Mouse (Mus musculus): ENCODE results near the gene Dstyk. TPM values are rescaled to one million over a fixed set of nuclear protein-coding genes. Genes with fewer than 3 reads are reported as not detected.

Gene Dstyk
- total and polyA plus RNA-seq, 3 experiments, result 0.12 to 0.59 (median 0.21) TPM

DNA sequence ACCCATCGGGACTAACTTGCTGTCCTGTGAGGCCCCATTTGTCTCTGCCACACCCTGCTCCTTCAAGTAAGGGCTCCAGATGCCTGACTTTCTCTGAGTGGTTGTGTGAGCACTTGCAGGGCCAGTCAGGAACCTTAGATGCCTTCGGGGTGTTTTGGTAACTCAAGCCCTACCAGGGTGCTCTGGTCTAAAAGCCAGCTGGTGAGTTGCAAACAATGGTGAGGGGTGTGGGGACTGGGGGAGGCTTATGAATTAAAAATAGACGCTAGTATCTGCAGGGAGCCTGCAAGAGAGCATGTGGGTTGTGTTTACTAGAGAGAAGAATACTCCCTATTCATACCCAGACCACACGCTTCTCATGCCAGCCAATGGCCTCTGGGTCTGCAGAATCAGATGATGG lies 42.1 kb upstream of the Dstyk start:
- Histone ChIP-seq H3K4me2 (ENCODE audit: insufficient read depth, low read depth, poor library complexity, severe bottlenecking) (no peak overlapping the region), H3K36me3 (replicated peaks in 1 of 2; ENCODE audit: control insufficient read depth in 1 of 2, insufficient read depth in 1 of 2, low read length in 1 of 2) (no peaks in the 10 kb centered on the region), H3K4me3 (replicated peaks in 1 of 3; ENCODE audit: low read depth in 2 of 3, low read length in 2 of 3, poor library complexity in 1 of 3) (no peak overlapping the region), H3K79me2 (replicated peaks; ENCODE audit: control insufficient read depth, extremely low read depth, insufficient read depth, poor library complexity, severe bottlenecking) (no peaks in the 10 kb centered on the region), H3K9me3 (replicated peaks; ENCODE audit: low read length) (no peaks in the 10 kb centered on the region), H3K9ac (ENCODE audit: insufficient read depth, low read depth) (no peak overlapping the region), H3K27ac (ENCODE audit: insufficient read depth, low read depth) (no peak overlapping the region), H3K4me1 (ENCODE audit: control insufficient read depth in 1 of 2, insufficient read depth in 2 of 2) (peaks cover 3 to 20% of the 10 kb centered on the region in 2 experiments; a peak in 3 of 4 replicates), H3K27me3 (replicated peaks) (peaks cover 42% of the 10 kb centered on the region)
- dilution Hi-C loops (cut with MboI; ENCODE audit: extremely low pct_ligation_motif_present, extremely low pct_unique_long_range_greater_than_20kb, low sequenced_read_pairs), result no loop called here
- in situ Hi-C loops (cut with MboI; ENCODE audit: low pct_ligation_motif_present, low pct_unique_long_range_greater_than_20kb, low sequenced_read_pairs), result no loop called here
- DNase-seq (ENCODE audit: extremely low read depth), result no peak
- TF ChIP-seq SIN3A (IDR thresholded peaks at IDR 0.05; ENCODE audit: low read length) (no peak), GABPA (IDR thresholded peaks at IDR 0.05; ENCODE audit: insufficient replicate concordance, low read depth, low read length) (no peak)

DNA sequence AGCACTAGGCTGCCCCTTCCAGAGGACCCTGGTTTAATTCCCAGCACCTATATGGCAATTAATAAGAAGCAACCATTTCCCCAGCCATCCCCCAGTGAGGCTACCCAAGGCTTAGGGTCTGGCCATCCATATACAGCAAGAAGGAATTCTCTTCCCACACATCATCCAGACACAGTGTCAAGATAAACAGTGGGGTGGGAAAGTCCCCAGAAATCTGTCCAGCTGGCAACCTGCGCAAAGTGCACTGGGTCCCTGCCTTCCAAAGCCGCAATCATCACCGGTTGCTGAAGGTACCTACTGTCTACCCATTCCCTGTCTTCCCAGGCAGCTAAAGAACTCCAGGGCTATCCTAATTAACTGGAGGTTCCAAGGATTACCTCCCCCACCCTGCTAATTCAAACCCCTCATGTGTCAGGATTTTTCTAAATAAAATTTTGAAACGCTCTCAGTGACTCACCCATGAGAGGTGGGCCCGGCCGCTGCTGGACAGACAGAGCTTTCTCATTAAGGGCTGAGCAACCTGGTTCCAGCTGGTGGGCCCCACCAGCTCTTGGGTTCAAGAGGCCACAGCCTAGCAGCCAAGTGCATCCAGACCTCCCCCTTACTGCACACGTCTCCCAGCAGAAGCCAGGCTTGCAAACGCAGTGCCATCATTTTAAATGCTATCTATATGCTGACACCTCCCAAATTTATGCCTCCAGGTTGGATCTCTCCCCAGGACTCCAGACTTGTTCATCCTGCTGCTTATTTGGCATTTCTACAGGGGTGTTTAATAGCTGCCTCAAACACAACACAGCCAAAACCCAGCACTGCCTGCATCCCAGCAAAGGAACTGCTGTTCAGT lies 40.9 kb upstream of the Dstyk start:
- H3K9ac ChIP-seq (ENCODE audit: insufficient read depth, low read depth), result no peak overlapping the region
- dilution Hi-C loops (cut with MboI; ENCODE audit: extremely low pct_ligation_motif_present, extremely low pct_unique_long_range_greater_than_20kb, low sequenced_read_pairs), result no loop called here
- in situ Hi-C loops (cut with MboI; ENCODE audit: low pct_ligation_motif_present, low pct_unique_long_range_greater_than_20kb, low sequenced_read_pairs), result no loop called here
- no peaks in the 10 kb centered on the region for H3K9me3 ChIP-seq (replicated peaks; ENCODE audit: low read length)
- no peaks in the 10 kb centered on the region for H3K79me2 ChIP-seq (replicated peaks; ENCODE audit: control insufficient read depth, extremely low read depth, insufficient read depth, poor library complexity, severe bottlenecking)
- peaks cover 2 to 15% of the 10 kb centered on the region in 2 experiments; a peak in 3 of 4 replicates for H3K4me1 ChIP-seq (ENCODE audit: control insufficient read depth in 1 of 2, insufficient read depth in 2 of 2)
- no peak overlapping the region for H3K27ac ChIP-seq (ENCODE audit: insufficient read depth, low read depth)
- H3K4me3 ChIP-seq (replicated peaks in 1 of 3; ENCODE audit: low read depth in 2 of 3, low read length in 2 of 3, poor library complexity in 1 of 3), result no peak overlapping the region
- H3K36me3 ChIP-seq (replicated peaks in 1 of 2; ENCODE audit: control insufficient read depth in 1 of 2, insufficient read depth in 1 of 2, low read length in 1 of 2), result no peaks in the 10 kb centered on the region
- H3K27me3 ChIP-seq (replicated peaks), result peaks cover 51% of the 10 kb centered on the region
- no peak for DNase-seq (ENCODE audit: extremely low read depth)
- no peak for TF ChIP-seq RCOR1 (conservative IDR thresholded peaks at IDR 0.05; ENCODE audit: low read depth, low read length)
- H3K4me2 ChIP-seq (ENCODE audit: insufficient read depth, low read depth, poor library complexity, severe bottlenecking), result no peak overlapping the region

DNA sequence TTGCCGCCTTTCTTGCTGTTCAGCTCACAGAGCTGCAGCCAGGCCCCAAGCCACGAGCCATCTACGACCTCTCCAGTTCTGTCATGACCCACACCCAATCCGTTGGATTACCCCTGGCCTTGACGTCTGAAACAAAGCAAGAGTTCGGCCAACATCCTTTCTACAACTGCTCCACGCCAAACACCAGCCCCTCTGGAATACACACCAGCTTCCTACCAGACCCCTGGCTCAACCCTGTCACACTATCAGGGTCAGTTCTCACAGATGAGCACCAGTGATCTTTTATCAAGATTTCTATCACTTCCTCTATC lies 40.3 kb upstream of the Dstyk start:
- Histone ChIP-seq H3K9ac (ENCODE audit: insufficient read depth, low read depth) (no peak overlapping the region), H3K4me3 (replicated peaks in 1 of 3; ENCODE audit: low read depth in 2 of 3, low read length in 2 of 3, poor library complexity in 1 of 3) (no peak overlapping the region), H3K9me3 (replicated peaks; ENCODE audit: low read length) (no peaks in the 10 kb centered on the region), H3K36me3 (replicated peaks in 1 of 2; ENCODE audit: control insufficient read depth in 1 of 2, insufficient read depth in 1 of 2, low read length in 1 of 2) (no peaks in the 10 kb centered on the region), H3K27ac (ENCODE audit: insufficient read depth, low read depth) (no peak overlapping the region), H3K79me2 (replicated peaks; ENCODE audit: control insufficient read depth, extremely low read depth, insufficient read depth, poor library complexity, severe bottlenecking) (no peaks in the 10 kb centered on the region), H3K4me2 (ENCODE audit: insufficient read depth, low read depth, poor library complexity, severe bottlenecking) (no peak overlapping the region), H3K27me3 (replicated peaks) (peaks cover 57% of the 10 kb centered on the region), H3K4me1 (ENCODE audit: control insufficient read depth in 1 of 2, insufficient read depth in 2 of 2) (peaks cover 0 to 11% of the 10 kb centered on the region in 2 experiments; a peak in 2 of 4 replicates)
- DNase-seq (ENCODE audit: extremely low read depth), result no peak
- in situ Hi-C loops (cut with MboI; ENCODE audit: low pct_ligation_motif_present, low pct_unique_long_range_greater_than_20kb, low sequenced_read_pairs), result no loop called here
- no peak for TF ChIP-seq ZKSCAN1 (IDR thresholded peaks at IDR 0.05; ENCODE audit: borderline replicate concordance, low read depth, low read length)
- TF ChIP-seq JUND (conservative IDR thresholded peaks at IDR 0.05; ENCODE audit: low read depth, low read length), result no peak
- dilution Hi-C loops (cut with MboI; ENCODE audit: extremely low pct_ligation_motif_present, extremely low pct_unique_long_range_greater_than_20kb, low sequenced_read_pairs), result no loop called here

Data from CH12.LX (cell line).